Mouse (Mus musculus): ENCODE data around the gene Pin1.

Pin1 gene

DNA sequence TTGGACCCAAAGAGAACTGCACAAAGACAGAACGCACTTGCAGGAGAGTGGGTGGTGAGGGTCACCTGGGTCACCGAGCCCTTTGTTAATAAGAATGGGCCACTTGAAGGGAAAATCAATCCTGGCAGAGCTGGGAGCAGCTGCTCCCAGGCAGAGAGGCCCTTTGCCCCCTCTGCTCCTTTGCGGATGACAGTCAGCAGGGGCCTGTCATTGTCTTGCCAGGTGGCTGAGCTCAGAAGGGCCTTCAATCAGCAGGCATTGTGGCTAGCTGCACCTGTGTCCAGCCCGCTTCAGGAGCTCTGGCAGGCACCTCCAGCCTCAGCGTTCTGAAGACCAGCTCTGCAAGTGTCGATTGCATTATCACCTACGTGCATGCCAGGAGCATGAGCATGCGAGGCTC, 45.6 kb downstream of the Pin1 start:
- no peak for DNase-seq (ENCODE audit: inconsistent age in 2 of 2, low spot score in 1 of 2)

DNA sequence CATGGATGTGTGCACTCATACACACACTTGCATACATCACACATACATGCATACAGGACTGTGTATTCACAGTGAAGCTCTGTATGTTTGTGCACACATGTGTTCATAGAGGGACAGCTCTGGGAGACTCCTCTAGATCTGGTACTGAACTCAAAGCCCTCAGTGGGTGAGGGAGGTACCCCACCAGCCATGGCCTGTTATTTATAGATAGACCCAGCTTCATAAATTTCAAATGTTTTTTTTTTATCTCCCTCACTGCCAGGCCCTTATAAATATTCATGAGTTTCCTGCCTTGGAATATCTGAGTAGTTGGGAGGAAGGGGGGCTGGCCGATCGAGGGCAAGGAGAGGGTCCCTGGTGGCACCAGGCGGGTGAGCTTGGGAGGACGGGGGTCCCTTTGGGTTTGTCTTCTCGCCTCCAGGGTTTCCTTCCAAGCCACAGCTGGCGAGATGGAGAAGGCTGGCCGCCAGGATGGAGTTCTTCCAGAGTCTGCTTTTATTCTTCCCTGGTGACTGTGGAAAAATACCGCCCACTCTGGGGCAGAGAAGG, 52.0 kb downstream of the Pin1 start:
- DNase-seq (ENCODE audit: inconsistent age in 2 of 2, low spot score in 1 of 2), result no peak

DNA sequence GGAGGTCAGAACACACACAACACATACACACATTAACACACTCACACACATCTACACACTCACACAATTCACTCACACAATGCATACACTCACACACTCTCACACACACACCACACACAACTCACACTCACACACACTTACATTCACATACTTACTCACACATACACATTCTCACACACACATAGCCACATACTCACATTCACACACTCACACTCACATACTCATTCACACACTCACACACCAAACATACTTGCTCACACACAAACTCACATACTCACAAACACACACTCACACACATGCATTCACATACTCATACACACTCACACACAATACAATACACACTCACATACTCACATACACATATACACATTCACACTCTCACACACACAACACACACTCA, 53.5 kb downstream of the Pin1 start:
- DNase-seq (ENCODE audit: inconsistent age in 2 of 2, low spot score in 1 of 2), result no peak

DNA sequence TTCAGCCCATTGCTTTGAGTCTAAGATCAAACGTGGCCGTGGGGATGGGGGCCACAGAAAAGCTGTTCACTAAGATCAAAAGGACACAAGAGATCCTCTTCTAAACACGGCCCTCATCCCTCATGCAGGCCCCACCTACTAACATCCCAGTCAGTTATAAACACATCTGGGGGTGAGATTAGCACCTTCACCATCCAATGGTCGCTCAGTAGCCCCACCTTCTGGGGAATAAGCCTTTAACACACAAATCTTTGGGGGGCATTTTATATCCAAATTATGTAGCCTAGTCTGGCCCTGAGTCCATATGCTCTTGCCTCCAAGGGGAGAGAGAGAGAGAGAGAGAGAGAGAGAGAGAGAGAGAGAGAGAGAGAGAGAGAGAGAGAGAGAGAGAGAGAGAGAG, 54.1 kb downstream of the Pin1 start:
- no peak for DNase-seq (ENCODE audit: inconsistent age in 2 of 2, low spot score in 1 of 2)

DNA sequence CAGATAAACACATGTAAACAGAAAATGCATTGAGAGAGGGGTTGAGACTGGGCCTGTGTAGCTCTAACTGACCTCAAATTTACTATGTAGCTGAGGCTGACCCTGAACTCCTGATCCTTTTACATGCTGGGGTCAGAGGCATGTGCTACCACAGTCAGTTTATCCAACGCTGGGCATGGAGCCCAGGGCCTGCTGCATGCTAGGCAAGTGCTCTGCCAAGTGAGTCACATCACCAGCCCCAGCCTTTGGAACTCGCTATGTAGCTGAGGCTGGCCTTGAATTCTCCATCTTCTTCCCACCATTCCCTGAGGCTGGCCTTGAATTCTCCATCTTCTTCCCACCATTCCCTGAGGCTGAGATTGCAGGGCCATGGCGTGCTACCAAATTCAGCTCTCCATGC, 58.6 kb downstream of the Pin1 start:
- DNase-seq (ENCODE audit: inconsistent age in 2 of 2, low spot score in 1 of 2), result peak; percentile 70 to 77

DNA sequence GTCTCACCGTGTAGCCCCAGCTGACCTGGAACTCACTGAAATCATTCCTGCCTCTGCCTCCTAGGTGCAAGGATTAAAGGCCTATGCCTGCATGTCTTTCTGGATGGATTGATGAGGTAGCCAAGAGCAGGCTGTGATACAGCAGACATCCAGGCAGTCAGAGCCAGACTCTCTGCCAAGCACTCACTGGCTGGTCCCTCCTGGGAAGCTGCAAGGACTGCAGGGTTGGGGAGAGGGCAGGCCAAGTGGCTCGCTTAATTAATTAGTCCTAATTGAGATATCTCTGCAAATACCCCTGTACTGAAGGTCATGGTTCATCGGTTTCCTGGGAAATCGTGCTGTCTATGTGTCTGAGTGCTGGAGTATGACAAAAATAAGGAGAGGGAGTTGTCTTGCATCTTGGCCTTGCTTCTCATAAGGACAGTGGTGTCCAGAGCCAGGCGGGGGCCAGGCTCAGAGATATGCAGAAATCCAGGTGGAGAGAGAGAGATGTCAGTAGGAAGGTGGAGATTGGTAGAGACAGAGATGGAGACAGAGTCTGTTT, 61.1 kb downstream of the Pin1 start:
- no peak for DNase-seq (ENCODE audit: inconsistent age in 2 of 2, low spot score in 1 of 2)

DNA sequence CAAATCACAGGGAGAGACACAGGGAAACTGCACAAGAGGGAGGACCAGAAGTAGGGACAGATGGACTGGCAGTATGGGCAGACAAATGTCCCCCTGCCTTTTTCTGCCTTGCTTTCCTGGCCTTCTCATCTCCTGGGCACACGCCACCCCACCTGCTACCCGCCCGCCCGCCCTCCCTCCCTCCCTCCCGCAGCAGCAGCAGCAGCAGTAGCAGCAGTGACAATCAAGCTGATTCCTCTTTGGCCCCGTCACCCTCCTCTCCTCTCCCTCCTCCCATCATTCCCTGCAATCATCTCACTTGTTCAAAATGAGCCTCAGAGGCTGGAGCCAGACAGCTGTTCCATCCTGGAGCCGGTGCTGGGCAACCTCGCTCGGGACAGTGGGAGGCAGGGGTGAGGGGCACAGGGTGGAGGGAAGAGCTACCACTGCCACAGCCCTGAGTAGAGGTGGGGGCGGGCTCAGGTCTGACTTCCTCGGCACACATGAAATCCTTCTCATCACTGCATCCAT, 61.6 kb downstream of the Pin1 start:
- no peak for DNase-seq (ENCODE audit: inconsistent age in 2 of 2, low spot score in 1 of 2)

DNA sequence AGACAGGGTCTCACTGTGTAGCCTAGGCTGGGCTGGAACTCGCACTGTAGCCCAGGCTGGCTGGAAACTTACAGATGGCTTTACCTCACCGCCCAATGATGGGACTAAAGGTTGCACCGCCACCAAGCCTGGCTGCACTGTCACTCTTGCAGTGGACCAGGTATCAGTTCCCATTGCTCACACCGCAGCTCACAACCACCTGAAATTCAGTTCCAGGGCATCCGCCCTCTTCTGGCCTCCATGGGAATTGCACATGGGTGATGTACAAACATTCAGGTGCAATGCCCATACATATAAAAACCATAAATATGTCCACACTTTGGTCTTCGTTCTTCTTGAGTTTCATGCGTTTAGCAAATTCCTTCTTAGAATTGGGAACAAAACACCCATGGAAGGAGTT, 63.4 kb downstream of the Pin1 start:
- DNase-seq (ENCODE audit: inconsistent age in 2 of 2, low spot score in 1 of 2), result no peak

Measured in adrenal gland, adult (tissue).